Mouse (Mus musculus): ENCODE results near the gene Gm9964. TPM values are rescaled to one million over a fixed set of nuclear protein-coding genes. Genes with fewer than 3 reads are reported as not detected.

Gene Gm9964
- polyA plus RNA-seq, 1 experiment, result not detected

DNA sequence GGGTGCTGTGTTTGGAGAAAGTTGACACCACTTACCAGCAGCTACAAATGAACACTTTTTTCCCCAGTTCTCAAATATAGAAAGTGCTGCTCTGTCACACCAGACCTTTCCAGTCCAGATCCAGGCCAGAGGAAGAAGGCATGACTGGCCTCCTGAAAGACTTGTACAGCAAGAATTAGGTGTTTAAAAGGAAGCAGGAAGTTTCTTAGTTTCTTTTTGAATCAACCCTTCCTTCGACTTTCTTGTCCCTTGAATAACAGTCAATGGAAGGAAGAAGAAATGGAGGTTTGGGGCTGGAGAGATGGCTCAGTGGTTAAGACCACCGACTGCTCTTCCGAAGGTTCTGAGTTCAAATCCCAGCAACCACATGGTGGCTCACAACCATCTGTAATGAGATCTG is 3.7 kb downstream of the Gm9964 start:
- 94% methylated on average over 3 of the region's 3 CpGs for WGBS

DNA sequence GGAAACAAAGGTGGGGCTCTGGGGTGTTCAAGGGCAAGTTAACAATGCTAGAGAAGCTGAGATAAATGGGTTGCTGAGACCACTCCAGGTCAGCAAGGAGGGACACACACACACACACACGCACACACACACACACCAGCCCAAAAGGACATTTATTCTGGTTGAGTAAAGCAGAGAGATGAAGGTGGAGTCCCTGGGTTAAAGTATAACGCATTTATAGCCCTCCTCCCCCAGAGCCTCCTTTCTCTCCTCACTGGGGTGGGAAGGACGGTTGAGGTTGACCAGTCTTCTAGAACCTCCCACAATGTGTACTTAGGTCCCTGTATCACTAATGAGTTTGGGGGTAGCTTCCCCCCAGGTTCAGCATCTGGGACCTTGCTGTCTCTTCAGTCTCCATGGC is 4.6 kb downstream of the Gm9964 start:
- DNase-seq, result no peak
- TF ChIP-seq CTCF (IDR thresholded peaks at IDR 0.05; ENCODE audit: borderline replicate concordance, insufficient read depth, low read depth, low read length) (no peak), POLR2A (IDR thresholded peaks at IDR 0.05; ENCODE audit: borderline replicate concordance, insufficient read depth, low read length) (no peak)
- H3K4me1 ChIP-seq (ENCODE audit: control insufficient read depth, insufficient read depth, low read length), result no peaks in the 10 kb centered on the region
- no peak overlapping the region for H3K4me3 ChIP-seq (replicated peaks; ENCODE audit: insufficient read depth, low read depth, low read length)
- no peaks in the 10 kb centered on the region for H3K27me3 ChIP-seq (ENCODE audit: control insufficient read depth, insufficient read depth, low read length)
- H3K27ac ChIP-seq (ENCODE audit: insufficient read depth, low read length), result no peak overlapping the region
- 76% methylated on average over 3 of the region's 3 CpGs for WGBS

More for the DNA sequence above, 3.7 kb downstream of the Gm9964 start:
- no peak for DNase-seq
- no peak overlapping the region for H3K27ac ChIP-seq (ENCODE audit: insufficient read depth, low read length)
- no peak overlapping the region for H3K4me3 ChIP-seq (replicated peaks; ENCODE audit: insufficient read depth, low read depth, low read length)
- H3K4me1 ChIP-seq (ENCODE audit: control insufficient read depth, insufficient read depth, low read length), result no peaks in the 10 kb centered on the region
- H3K27me3 ChIP-seq (ENCODE audit: control insufficient read depth, insufficient read depth, low read length), result no peaks in the 10 kb centered on the region
- no peak for TF ChIP-seq CTCF (IDR thresholded peaks at IDR 0.05; ENCODE audit: borderline replicate concordance, insufficient read depth, low read depth, low read length)
- TF ChIP-seq POLR2A (IDR thresholded peaks at IDR 0.05; ENCODE audit: borderline replicate concordance, insufficient read depth, low read length), result no peak

DNA sequence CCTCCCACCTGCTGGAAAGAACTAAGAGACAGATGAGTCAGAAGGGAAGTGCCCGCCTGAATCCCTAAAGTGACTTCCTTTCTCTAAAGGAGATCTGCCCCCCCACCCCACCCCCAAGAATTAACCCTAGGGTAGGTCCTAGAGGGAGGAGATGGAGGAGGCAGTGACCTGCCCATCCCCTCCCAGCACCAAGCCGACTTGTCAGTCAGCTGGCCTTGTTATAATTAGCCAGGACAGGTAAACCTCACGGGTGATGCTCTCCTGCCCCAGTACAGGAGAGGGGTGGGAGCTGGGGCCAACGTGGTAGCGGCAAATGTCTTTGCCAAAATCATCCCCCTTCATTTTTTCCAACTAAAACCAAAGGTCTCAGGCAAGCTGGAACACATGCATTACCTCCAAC is 5.1 kb downstream of the Gm9964 start:
- WGBS, result 71% methylated on average over 5 of the region's 5 CpGs
- Histone ChIP-seq H3K27me3 (ENCODE audit: control insufficient read depth, insufficient read depth, low read length) (no peaks in the 10 kb centered on the region), H3K4me3 (replicated peaks; ENCODE audit: insufficient read depth, low read depth, low read length) (no peak overlapping the region), H3K4me1 (ENCODE audit: control insufficient read depth, insufficient read depth, low read length) (no peaks in the 10 kb centered on the region), H3K27ac (ENCODE audit: insufficient read depth, low read length) (no peak overlapping the region)
- TF ChIP-seq POLR2A (IDR thresholded peaks at IDR 0.05; ENCODE audit: borderline replicate concordance, insufficient read depth, low read length) (no peak), CTCF (IDR thresholded peaks at IDR 0.05; ENCODE audit: borderline replicate concordance, insufficient read depth, low read depth, low read length) (no peak)
- DNase-seq, result no peak

DNA sequence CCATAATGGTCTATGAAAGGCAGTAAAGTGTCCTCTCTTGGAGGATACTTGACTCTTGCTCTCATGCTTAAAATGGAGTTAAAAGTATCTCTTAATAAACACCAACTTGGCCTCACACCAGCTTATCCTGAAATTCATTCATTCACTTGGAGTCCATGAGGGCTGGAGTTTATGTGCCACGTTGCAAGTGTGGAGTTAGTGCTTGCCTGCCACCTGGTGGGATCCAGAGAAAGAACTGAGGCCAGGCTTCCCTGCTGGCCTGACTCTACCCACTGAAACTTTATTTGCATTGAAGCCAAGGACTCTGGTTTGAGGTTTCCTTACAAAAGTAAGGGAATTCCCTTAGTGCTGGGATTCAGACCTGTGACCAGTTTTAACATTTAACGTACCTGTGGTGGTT is 6.2 kb downstream of the Gm9964 start:
- 62% methylated on average over 2 of the region's 2 CpGs for WGBS
- DNase-seq, result no peak
- Histone ChIP-seq H3K27ac (ENCODE audit: insufficient read depth, low read length) (no peak overlapping the region), H3K27me3 (ENCODE audit: control insufficient read depth, insufficient read depth, low read length) (no peaks in the 10 kb centered on the region), H3K4me1 (ENCODE audit: control insufficient read depth, insufficient read depth, low read length) (no peaks in the 10 kb centered on the region), H3K4me3 (replicated peaks; ENCODE audit: insufficient read depth, low read depth, low read length) (no peak overlapping the region)
- no peak for TF ChIP-seq POLR2A (IDR thresholded peaks at IDR 0.05; ENCODE audit: borderline replicate concordance, insufficient read depth, low read length)
- TF ChIP-seq CTCF (IDR thresholded peaks at IDR 0.05; ENCODE audit: borderline replicate concordance, insufficient read depth, low read depth, low read length), result peak; percentile 23; the same call in 1 of the 2 replicates

DNA sequence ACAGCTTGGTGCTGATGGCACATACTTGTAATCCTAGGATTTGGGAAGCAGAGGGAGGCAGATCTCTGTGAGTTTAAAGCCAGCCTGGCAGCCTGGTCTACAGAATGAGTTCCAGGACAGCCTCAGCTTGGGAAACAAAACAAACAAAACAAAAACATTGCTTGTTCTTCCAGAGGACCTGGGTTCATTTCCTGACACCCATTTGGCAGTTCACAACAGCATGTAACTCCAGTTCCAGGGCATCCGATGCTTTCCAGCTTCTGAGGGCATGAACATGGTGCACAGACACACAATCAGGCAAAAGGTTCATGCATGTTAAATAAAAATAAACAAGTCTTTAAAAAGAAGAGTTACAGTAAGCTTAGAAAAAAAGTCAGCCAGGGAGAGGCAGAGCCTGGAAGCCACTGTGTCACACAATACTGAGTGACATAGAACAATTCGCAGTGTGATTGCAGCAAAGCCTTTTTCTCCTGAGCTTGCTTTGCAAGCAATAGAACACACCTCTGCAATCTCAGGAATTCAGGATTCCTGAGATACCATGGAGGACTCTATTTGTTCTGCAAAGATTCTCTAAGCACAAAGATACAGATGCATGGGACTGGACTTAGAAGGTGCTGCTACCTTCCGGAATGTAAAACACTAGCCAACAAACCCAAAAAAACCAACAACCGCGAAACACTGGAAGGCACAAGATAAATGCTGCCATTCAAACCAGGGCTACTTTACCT is 7.6 kb downstream of the Gm9964 start:
- 93% methylated on average over 5 of the region's 5 CpGs for WGBS
- no peak overlapping the region for H3K27ac ChIP-seq (ENCODE audit: insufficient read depth, low read length)
- DNase-seq, result no peak
- no peaks in the 10 kb centered on the region for H3K4me1 ChIP-seq (ENCODE audit: control insufficient read depth, insufficient read depth, low read length)
- no peaks in the 10 kb centered on the region; the same call in 1 of the 2 replicates for H3K27me3 ChIP-seq (ENCODE audit: control insufficient read depth, insufficient read depth, low read length)
- no peak overlapping the region for H3K4me3 ChIP-seq (replicated peaks; ENCODE audit: insufficient read depth, low read depth, low read length)
- TF ChIP-seq CTCF (IDR thresholded peaks at IDR 0.05; ENCODE audit: borderline replicate concordance, insufficient read depth, low read depth, low read length) (no peak), POLR2A (IDR thresholded peaks at IDR 0.05; ENCODE audit: borderline replicate concordance, insufficient read depth, low read length) (no peak)

DNA sequence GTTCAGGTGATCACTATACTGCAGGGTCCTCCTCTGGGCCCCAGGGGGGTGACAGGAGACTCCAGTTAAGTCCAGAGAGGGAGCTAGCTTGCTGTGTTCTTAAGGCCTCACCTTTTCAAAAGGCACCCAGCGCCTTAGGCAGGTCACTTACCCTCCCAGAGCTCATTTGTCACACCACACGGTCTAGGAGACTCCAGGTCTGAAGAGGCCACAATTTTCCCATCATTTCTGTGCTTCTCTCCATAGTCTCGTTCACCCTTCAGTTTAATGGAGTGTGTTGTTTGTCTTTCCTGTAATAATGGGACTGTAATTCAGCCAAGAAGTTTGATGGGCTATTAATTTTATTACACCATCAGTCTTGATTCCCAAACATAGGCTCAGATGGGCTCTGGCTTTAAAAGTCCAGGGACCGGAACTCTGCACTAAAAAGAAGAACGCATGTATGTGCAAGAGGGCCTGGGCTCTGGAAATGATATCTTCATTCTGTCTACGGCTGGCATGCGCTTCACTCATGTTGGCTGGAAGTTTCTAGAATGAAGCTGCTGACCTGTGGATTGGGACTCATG is 8.3 kb downstream of the Gm9964 start:
- H3K27ac ChIP-seq (ENCODE audit: insufficient read depth, low read length), result no peak overlapping the region
- H3K4me1 ChIP-seq (ENCODE audit: control insufficient read depth, insufficient read depth, low read length), result no peaks in the 10 kb centered on the region
- WGBS, result 87% methylated on average over 7 of the region's 7 CpGs
- H3K4me3 ChIP-seq (replicated peaks; ENCODE audit: insufficient read depth, low read depth, low read length), result no peak overlapping the region
- TF ChIP-seq POLR2A (IDR thresholded peaks at IDR 0.05; ENCODE audit: borderline replicate concordance, insufficient read depth, low read length), result no peak
- no peak for TF ChIP-seq CTCF (IDR thresholded peaks at IDR 0.05; ENCODE audit: borderline replicate concordance, insufficient read depth, low read depth, low read length)
- H3K27me3 ChIP-seq (ENCODE audit: control insufficient read depth, insufficient read depth, low read length), result no peaks in the 10 kb centered on the region; the same call in 1 of the 2 replicates
- no peak for DNase-seq

DNA sequence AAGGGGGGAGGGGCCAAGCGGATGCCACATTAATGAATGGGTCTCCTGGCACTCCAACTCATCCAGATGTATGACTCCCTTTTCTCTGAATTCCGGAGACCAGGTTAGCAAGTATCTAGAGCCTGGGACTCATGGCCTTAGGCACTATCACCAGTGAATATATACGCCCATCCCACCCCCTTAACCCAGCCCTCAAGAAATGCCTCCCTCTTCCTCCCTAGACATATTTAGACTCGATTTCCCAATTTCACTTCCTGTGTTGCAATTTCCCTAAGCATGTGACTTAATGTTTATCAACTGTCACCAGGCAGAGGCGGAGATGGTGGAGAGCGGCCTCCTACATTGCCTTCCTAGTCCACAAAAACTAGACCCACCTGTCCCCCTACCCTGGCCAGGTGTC is 9.3 kb downstream of the Gm9964 start:
- Histone ChIP-seq H3K27ac (ENCODE audit: insufficient read depth, low read length) (no peak overlapping the region), H3K27me3 (ENCODE audit: control insufficient read depth, insufficient read depth, low read length) (no peaks in the 10 kb centered on the region; the same call in 1 of the 2 replicates), H3K4me3 (replicated peaks; ENCODE audit: insufficient read depth, low read depth, low read length) (no peak overlapping the region), H3K4me1 (ENCODE audit: control insufficient read depth, insufficient read depth, low read length) (no peaks in the 10 kb centered on the region)
- TF ChIP-seq CTCF (IDR thresholded peaks at IDR 0.05; ENCODE audit: borderline replicate concordance, insufficient read depth, low read depth, low read length) (no peak), POLR2A (IDR thresholded peaks at IDR 0.05; ENCODE audit: borderline replicate concordance, insufficient read depth, low read length) (no peak)
- 87% methylated on average over 6 of the region's 6 CpGs for WGBS
- no peak for DNase-seq

DNA sequence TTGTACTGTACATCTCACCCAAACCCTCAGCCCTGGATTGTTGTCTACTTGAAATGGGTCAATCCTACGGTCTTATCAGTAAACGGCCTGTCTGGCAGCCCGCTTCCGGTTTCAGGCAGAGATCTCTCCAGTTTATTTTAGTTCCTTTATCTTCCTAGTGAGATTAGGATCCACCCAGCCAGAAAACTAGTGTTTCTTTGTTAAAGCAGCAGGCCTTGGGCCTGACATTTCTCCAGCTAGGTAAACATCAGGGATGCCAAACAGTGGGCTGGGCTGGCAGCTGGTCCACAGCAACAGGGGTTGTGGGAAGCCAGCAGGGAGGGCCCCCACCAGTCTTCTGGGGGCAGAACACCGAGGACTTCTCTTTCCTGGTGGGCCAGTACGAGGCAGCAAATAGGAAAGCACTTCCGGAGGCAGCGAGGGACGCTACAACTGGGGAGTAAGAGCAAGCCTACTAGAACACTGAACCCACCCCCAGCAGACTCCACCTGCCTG is 10.4 kb downstream of the Gm9964 start:
- no peaks in the 10 kb centered on the region for H3K4me1 ChIP-seq (ENCODE audit: control insufficient read depth, insufficient read depth, low read length)
- H3K27me3 ChIP-seq (ENCODE audit: control insufficient read depth, insufficient read depth, low read length), result no peaks in the 10 kb centered on the region; the same call in 1 of the 2 replicates
- H3K4me3 ChIP-seq (replicated peaks; ENCODE audit: insufficient read depth, low read depth, low read length), result no peak overlapping the region
- DNase-seq, result no peak
- WGBS, result 79% methylated on average over 9 of the region's 9 CpGs
- TF ChIP-seq POLR2A (IDR thresholded peaks at IDR 0.05; ENCODE audit: borderline replicate concordance, insufficient read depth, low read length) (no peak), CTCF (IDR thresholded peaks at IDR 0.05; ENCODE audit: borderline replicate concordance, insufficient read depth, low read depth, low read length) (no peak)
- no peak overlapping the region for H3K27ac ChIP-seq (ENCODE audit: insufficient read depth, low read length)

Data from cerebellum, adult 2 months (tissue).